Mouse (Mus musculus): ENCODE results near the gene Klhl22. TPM values are rescaled to one million over a fixed set of nuclear protein-coding genes. Genes with fewer than 3 reads are reported as not detected.

Gene Klhl22
- polyA plus RNA-seq, 1 experiment from 2014 or later = 38.7 TPM

DNA sequence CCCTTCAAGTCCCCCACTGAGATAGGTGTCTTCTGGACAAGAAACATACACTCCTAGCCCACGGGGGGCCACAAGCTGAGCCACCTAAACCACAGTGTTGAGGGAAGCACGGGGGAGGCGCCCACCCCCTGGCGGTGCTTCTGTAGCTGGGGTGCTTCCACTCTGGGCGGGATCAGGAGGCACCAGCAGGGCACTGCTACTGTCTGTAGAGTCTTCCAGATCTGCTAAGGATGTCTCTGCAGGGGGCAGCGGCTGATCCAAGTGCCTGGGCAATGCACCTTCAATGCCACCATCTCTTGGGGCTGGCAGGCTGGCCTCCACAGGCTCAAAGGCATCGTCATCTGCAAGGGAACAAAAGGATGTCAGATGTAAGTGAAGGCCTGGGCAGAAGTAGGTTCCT lies 83.0 kb downstream of the Klhl22 start:
- DNase-seq (ENCODE audit: low spot score, missing footprints) (no peak), ATAC-seq (ENCODE audit: low FRiP score) (no peak)
- Histone ChIP-seq H3K4me3 (ENCODE audit: low read depth, low read length) (no peak overlapping the region), H3K27ac (ENCODE audit: low read depth, low read length) (no peak overlapping the region), H3K9ac (ENCODE audit: low read length) (no peak overlapping the region), H3K9me3 (ENCODE audit: control insufficient read depth, low read length) (no peaks in the 10 kb centered on the region), H3K4me1 (ENCODE audit: control insufficient read depth, insufficient read depth, low read length) (no peaks in the 10 kb centered on the region), H3K27me3 (ENCODE audit: control insufficient read depth, insufficient read depth, low read length) (peaks cover 2% of the 10 kb centered on the region; the same call in 1 of the 2 replicates), H3K4me2 (no peak overlapping the region), H3K36me3 (ENCODE audit: control insufficient read depth, insufficient read depth, low read length) (peaks cover 32% of the 10 kb centered on the region; the same call in 1 of the 2 replicates)
- 97% methylated on average over 7 of the region's 7 CpGs for WGBS

Other genes starting within 250 kb of the Klhl22 start
- 46.7 and 47.1 TPM in 2 replicates for gene Thap7, start 228.5 kb upstream of the Klhl22 start, polyA plus RNA-seq (2014; fragmentation: Nextera tagmentation; extraction: Ambion mirVana)
- 0.14 and 0.23 TPM in 2 replicates for gene Lrrc74b, start 198.4 kb upstream of the Klhl22 start, polyA plus RNA-seq (2014; fragmentation: Nextera tagmentation; extraction: Ambion mirVana)
- 0.41 and 0.86 TPM in 2 replicates for gene P2rx6, start 197.7 kb upstream of the Klhl22 start, polyA plus RNA-seq (2014; fragmentation: Nextera tagmentation; extraction: Ambion mirVana)
- gene Slc7a4, start 176.4 kb upstream of the Klhl22 start, polyA plus RNA-seq (2014; fragmentation: Nextera tagmentation; extraction: Ambion mirVana) = 1.5 and 2.0 TPM in 2 replicates
- 41.1 and 46.5 TPM in 2 replicates for gene Smpd4, start 140.3 kb upstream of the Klhl22 start, polyA plus RNA-seq (2014; fragmentation: Nextera tagmentation; extraction: Ambion mirVana)
- 4.8 and 5.4 TPM in 2 replicates for gene Ccdc74a, start 113.1 kb upstream of the Klhl22 start, polyA plus RNA-seq (2014; fragmentation: Nextera tagmentation; extraction: Ambion mirVana)
- gene Med15, start 26.7 kb upstream of the Klhl22 start, polyA plus RNA-seq (2014; fragmentation: Nextera tagmentation; extraction: Ambion mirVana) = 28.9 and 29.4 TPM in 2 replicates
- gene Scarf2, start 37.7 kb downstream of the Klhl22 start, polyA plus RNA-seq (2014; fragmentation: Nextera tagmentation; extraction: Ambion mirVana) = 3.8 and 4.4 TPM in 2 replicates
- gene B830017H08Rik, start 73.5 kb downstream of the Klhl22 start, polyA plus RNA-seq (2014; fragmentation: Nextera tagmentation; extraction: Ambion mirVana) = 0.21 and 0.37 TPM in 2 replicates
- gene Car15, start 78.7 kb downstream of the Klhl22 start, polyA plus RNA-seq (2014; fragmentation: Nextera tagmentation; extraction: Ambion mirVana) = 2.2 and 2.3 TPM in 2 replicates
- 0.16 and 0.25 TPM in 2 replicates for gene Gm20518, start 132.1 kb downstream of the Klhl22 start, polyA plus RNA-seq (2014; fragmentation: Nextera tagmentation; extraction: Ambion mirVana)
- not detected in 2 replicates for gene Tssk1, start 134.6 kb downstream of the Klhl22 start, polyA plus RNA-seq (2014; fragmentation: Nextera tagmentation; extraction: Ambion mirVana)
- gene Dgcr2, start 138.9 kb downstream of the Klhl22 start, polyA plus RNA-seq (2014; fragmentation: Nextera tagmentation; extraction: Ambion mirVana) = 74.2 and 83.3 TPM in 2 replicates
- gene Tssk2, start 139.0 kb downstream of the Klhl22 start, polyA plus RNA-seq (2014; fragmentation: Nextera tagmentation; extraction: Ambion mirVana) = 0.15 TPM in 1 of 2 replicates, not detected in the other
- gene Ess2, start 151.7 kb downstream of the Klhl22 start, polyA plus RNA-seq (2014; fragmentation: Nextera tagmentation; extraction: Ambion mirVana) = 39.4 and 41.4 TPM in 2 replicates
- gene Gsc2, start 155.4 kb downstream of the Klhl22 start, polyA plus RNA-seq (2014; fragmentation: Nextera tagmentation; extraction: Ambion mirVana) = 0.95 and 1.1 TPM in 2 replicates
- 96.5 and 97.6 TPM in 2 replicates for gene Slc25a1, start 168.6 kb downstream of the Klhl22 start, polyA plus RNA-seq (2014; fragmentation: Nextera tagmentation; extraction: Ambion mirVana)
- gene Vpreb2, start 220.8 kb downstream of the Klhl22 start, polyA plus RNA-seq (2014; fragmentation: Nextera tagmentation; extraction: Ambion mirVana) = not detected in 2 replicates